Mouse (Mus musculus) heart, embryonic 11.5 days (tissue): ENCODE measurements around the gene Rubcn. TPM values are rescaled to one million over a fixed set of nuclear protein-coding genes. Genes with fewer than 3 reads are reported as not detected.

Source experiments
- ATAC-seq: fragments of 200-750 bp; cut with Nextera tagmentation; replicated peaks from 2 replicates; pipeline ENCODE4 v1.8.0; 2017; ENCODE audit warnings: moderate library complexity; ENCODE audit not compliant: insufficient number of reproducible peaks, low FRiP score, low TSS enrichment
- H3K27ac ChIP-seq: fragments of 300-500 bp; sonication (generic); 2 replicates; pipeline ENCODE4 v1.5.1; 2014; ENCODE audit warnings: mild to moderate bottlenecking, low read depth, low read length
- H3K27me3 ChIP-seq: fragments of 300-500 bp; sonication (generic); 2 replicates; pipeline ENCODE4 v1.6.1; 2014; ENCODE audit warnings: mild to moderate bottlenecking, low read length, mixed read lengths; ENCODE audit not compliant: control insufficient read depth, insufficient read depth
- H3K36me3 ChIP-seq: fragments of 300-500 bp; sonication (generic); 2 replicates; pipeline ENCODE4 v1.6.1; 2014; ENCODE audit warnings: mild to moderate bottlenecking, low read length, moderate library complexity, mixed read lengths; ENCODE audit not compliant: control insufficient read depth, insufficient read depth
- H3K4me1 ChIP-seq: fragments of 300-500 bp; sonication (generic); 2 replicates; pipeline ENCODE4 v1.6.1; 2014; ENCODE audit warnings: low read length; ENCODE audit not compliant: control insufficient read depth, insufficient read depth
- H3K4me2 ChIP-seq: fragments of 300-500 bp; sonication (generic); 2 replicates; pipeline ENCODE4 v1.6.1; 2014; ENCODE audit warnings: mild to moderate bottlenecking, moderate library complexity
- H3K4me3 ChIP-seq: fragments of 300-500 bp; sonication (generic); 2 replicates; pipeline ENCODE4 v1.5.1; 2014; ENCODE audit warnings: low read depth, low read length
- H3K9ac ChIP-seq: fragments of 300-500 bp; sonication (generic); 2 replicates; pipeline ENCODE4 v1.6.1; 2014; ENCODE audit warnings: mild to moderate bottlenecking, low read depth, low read length, moderate library complexity
- H3K9me3 ChIP-seq: fragments of 300-500 bp; sonication (generic); replicated peaks from 2 replicates; pipeline ENCODE4 v1.6.1; 2016; ENCODE audit warnings: low read length; ENCODE audit not compliant: control insufficient read depth
- WGBS: fragments of 180-500 bp; shearing (Covaris S2); extraction: QIAGEN DNeasy Blood & Tissue Kit; methylation state at CpG from one replicate; pipeline ENCODE4 v1.1.7; 2014; ENCODE audit not compliant: insufficient replicate concordance; 5-methylcytosine and 5-hydroxymethylcytosine counted together
- polyA plus RNA-seq: library from polyadenylated mRNA; unstranded; fragments of >200 nt; fragmentation: Nextera tagmentation; extraction: Ambion mirVana; gene quantifications from 2 replicates; pipeline ENCODE4 v1.2.1, GENCODE M21; 2014

Rubcn gene
- polyA plus RNA-seq, 1 experiment from 2014 or later: 19.5 TPM

GRCm38 (mm10) chr16:32829104-32829503 is 48.5 kb downstream of the Rubcn start:
- no peaks in the 10 kb centered on the region for H3K4me1 ChIP-seq
- H3K27ac ChIP-seq: no peak overlapping the region
- no peaks in the 10 kb centered on the region for H3K9me3 ChIP-seq
- peaks cover 24% of the 10 kb centered on the region for H3K36me3 ChIP-seq
- ATAC-seq: no peak
- H3K27me3 ChIP-seq: no peaks in the 10 kb centered on the region
- H3K4me2 ChIP-seq: no peak overlapping the region
- no peak overlapping the region for H3K4me3 ChIP-seq
- no peak overlapping the region for H3K9ac ChIP-seq
- WGBS: 81% methylated on average over 11 of the region's 11 CpGs

GRCm38 (mm10) chr16:32826521-32826920 is 51.0 kb downstream of the Rubcn start:
- Histone ChIP-seq H3K4me2 (no peak overlapping the region), H3K9me3 (no peaks in the 10 kb centered on the region), H3K27me3 (no peaks in the 10 kb centered on the region), H3K4me1 (peaks cover 20% of the 10 kb centered on the region), H3K4me3 (no peak overlapping the region), H3K27ac (no peak overlapping the region), H3K36me3 (peaks cover 27% of the 10 kb centered on the region), H3K9ac (no peak overlapping the region)
- WGBS: 91% methylated on average over 11 of the region's 11 CpGs
- ATAC-seq: no peak

- WGBS: 57% methylated on average over 12 of the region's 12 CpGs
- Histone ChIP-seq H3K36me3 (peaks cover 27% of the 10 kb centered on the region), H3K4me2 (no peak overlapping the region), H3K9me3 (no peaks in the 10 kb centered on the region), H3K27ac (no peak overlapping the region), H3K27me3 (no peaks in the 10 kb centered on the region), H3K4me3 (no peak overlapping the region), H3K4me1 (peaks cover 27% of the 10 kb centered on the region), H3K9ac (no peak overlapping the region)
- no peak for ATAC-seq
These were observed 52.2 kb downstream of the Rubcn start for GRCm38 (mm10) chr16:32825380-32825779.

GRCm38 (mm10) chr16:32824061-32824460 is 53.5 kb downstream of the Rubcn start:
- no peak overlapping the region for H3K9ac ChIP-seq
- no peak overlapping the region for H3K4me2 ChIP-seq
- WGBS: 91% methylated on average over 13 of the region's 13 CpGs
- H3K4me3 ChIP-seq: no peak overlapping the region
- H3K36me3 ChIP-seq: peaks cover 24% of the 10 kb centered on the region
- no peak overlapping the region for H3K27ac ChIP-seq
- H3K27me3 ChIP-seq: no peaks in the 10 kb centered on the region
- no peaks in the 10 kb centered on the region for H3K9me3 ChIP-seq
- no peak for ATAC-seq
- H3K4me1 ChIP-seq: peaks cover 27% of the 10 kb centered on the region

- no peaks in the 10 kb centered on the region for H3K9me3 ChIP-seq
- peaks cover 24% of the 10 kb centered on the region for H3K36me3 ChIP-seq
- 86% methylated on average over 8 of the region's 8 CpGs for WGBS
- no peak overlapping the region for H3K4me2 ChIP-seq
- H3K4me1 ChIP-seq: peaks cover 27% of the 10 kb centered on the region
- peak overlapping the region; percentile 79; the same call in 1 of the 2 replicates for H3K27ac ChIP-seq
- no peaks in the 10 kb centered on the region for H3K27me3 ChIP-seq
- ATAC-seq: no peak
- H3K9ac ChIP-seq: no peak overlapping the region
- H3K4me3 ChIP-seq: no peak overlapping the region
These were observed 54.1 kb downstream of the Rubcn start for GRCm38 (mm10) chr16:32823487-32823886.

GRCm38 (mm10) chr16:32822881-32823280 is 54.7 kb downstream of the Rubcn start:
- ATAC-seq: no peak
- WGBS: 76% methylated on average over 5 of the region's 5 CpGs
- H3K9ac ChIP-seq: peak overlapping the region; percentile 39; the same call in 1 of the 2 replicates
- no peak overlapping the region for H3K4me3 ChIP-seq
- H3K27me3 ChIP-seq: no peaks in the 10 kb centered on the region
- H3K4me1 ChIP-seq: peaks cover 27% of the 10 kb centered on the region
- peak overlapping the region; percentile 79 for H3K27ac ChIP-seq
- no peak overlapping the region for H3K4me2 ChIP-seq
- H3K36me3 ChIP-seq: peaks cover 22% of the 10 kb centered on the region
- H3K9me3 ChIP-seq: no peaks in the 10 kb centered on the region

- Histone ChIP-seq H3K4me1 (peaks cover 27% of the 10 kb centered on the region), H3K27ac (peak overlapping the region; percentile 79), H3K27me3 (no peaks in the 10 kb centered on the region), H3K9ac (peak overlapping the region; percentile 39; the same call in 1 of the 2 replicates), H3K4me3 (no peak overlapping the region), H3K4me2 (peak overlapping the region; percentile 31), H3K36me3 (peaks cover 19% of the 10 kb centered on the region), H3K9me3 (no peaks in the 10 kb centered on the region)
- no peak for ATAC-seq
- 51% methylated on average over 6 of the region's 6 CpGs for WGBS
These were observed 55.1 kb downstream of the Rubcn start for GRCm38 (mm10) chr16:32822450-32822827.

GRCm38 (mm10) chr16:32821772-32822449 is 55.7 kb downstream of the Rubcn start:
- Histone ChIP-seq H3K4me2 (peak overlapping the region; percentile 31), H3K4me3 (no peak overlapping the region), H3K36me3 (peaks cover 14% of the 10 kb centered on the region), H3K9ac (peak overlapping the region; percentile 39; the same call in 1 of the 2 replicates), H3K4me1 (peaks cover 27% of the 10 kb centered on the region), H3K27ac (peak overlapping the region; percentile 79), H3K27me3 (no peaks in the 10 kb centered on the region), H3K9me3 (no peaks in the 10 kb centered on the region)
- peak; percentile 69 for ATAC-seq
- 29% methylated on average over 10 of the region's 10 CpGs for WGBS

- H3K36me3 ChIP-seq: no peaks in the 10 kb centered on the region; the same call in 1 of the 2 replicates
- ATAC-seq: no peak
- H3K4me3 ChIP-seq: no peak overlapping the region
- peaks cover 27% of the 10 kb centered on the region for H3K4me1 ChIP-seq
- H3K27ac ChIP-seq: no peak overlapping the region
- H3K4me2 ChIP-seq: no peak overlapping the region
- 89% methylated on average over 5 of the region's 5 CpGs for WGBS
- no peaks in the 10 kb centered on the region for H3K27me3 ChIP-seq
- no peak overlapping the region for H3K9ac ChIP-seq
- no peaks in the 10 kb centered on the region for H3K9me3 ChIP-seq
These were observed 59.1 kb downstream of the Rubcn start for GRCm38 (mm10) chr16:32818441-32818840.
